Mouse (Mus musculus) bone marrow macrophage, adult 2 months (primary cell): Measurements from ENCODE around the gene Olfr1449.

ENCODE experiments used
- CTCF ChIP-seq: IDR thresholded peaks from 2 replicates; pipeline ENCODE4 v1.5.1; 2012; ENCODE audit warnings: low read depth, mild to moderate bottlenecking, low read length, moderate library complexity
- POLR2A ChIP-seq: IDR thresholded peaks from 2 replicates; pipeline ENCODE4 v1.6.1; 2012; ENCODE audit warnings: mild to moderate bottlenecking, low read depth, low read length, borderline replicate concordance

DNA sequence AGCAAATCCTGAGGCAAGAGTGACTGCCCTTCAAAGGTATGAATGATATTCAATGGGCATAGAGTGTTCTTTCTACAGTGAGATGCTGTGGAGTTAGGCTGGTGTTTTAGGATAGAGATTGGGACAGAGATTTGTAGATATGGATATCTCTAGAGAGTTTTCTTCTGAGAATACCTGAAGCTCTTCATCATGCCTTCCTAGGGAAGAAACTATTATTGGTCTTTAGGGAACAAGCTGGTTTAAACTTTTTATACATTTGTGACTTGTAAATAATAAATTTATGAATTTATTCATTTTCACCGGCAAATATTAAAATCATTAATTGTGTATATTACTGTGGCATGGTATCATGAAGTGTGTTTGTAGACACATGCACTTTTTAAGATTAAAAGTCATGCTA is 27.0 kb upstream of the Olfr1449 start, which contains the start of gene Olfr1447:
- no peak for TF ChIP-seq CTCF
- TF ChIP-seq POLR2A, result no peak
